ENCODE assay signal across 37 mouse cellular contexts in genomic region chr12:111196548-111196947, GRCm38 (mm10). TPM values are rescaled to one million over a fixed set of nuclear protein-coding genes. Genes with fewer than 3 reads are reported as not detected.
"Had no signal": no experiment of that assay in that cellular context is flagged by ENCODE, and none has a peak within 500 bp of the region (broad histone marks: within the 10 kb centered on the region; RNA-seq: fewer than 3 reads in every experiment).

No protein-coding gene starts in this region.

- H3K27ac ChIP-seq: embryonic facial prominence, embryonic 10.5 days; embryonic facial prominence, embryonic 12.5 days; embryonic facial prominence, embryonic 13.5 days; embryonic facial prominence, embryonic 15.5 days; forebrain, embryonic 10.5 days; forebrain, embryonic 12.5 days; forebrain, embryonic 13.5 days; forebrain, embryonic 15.5 days; gastrocnemius, adult 2 months; heart, adult 2 months had no signal

- H3K4me2 ChIP-seq: embryonic facial prominence, embryonic 12.5 days; embryonic facial prominence, embryonic 13.5 days; embryonic facial prominence, embryonic 15.5 days; forebrain, embryonic 12.5 days; forebrain, embryonic 13.5 days; forebrain, embryonic 15.5 days had no signal

- H3K36me3 ChIP-seq: embryonic facial prominence, embryonic 10.5 days; embryonic facial prominence, embryonic 12.5 days; embryonic facial prominence, embryonic 13.5 days; embryonic facial prominence, embryonic 15.5 days; forebrain, embryonic 15.5 days had no signal

- ATAC-seq: forebrain, embryonic 13.5 days; forebrain, embryonic 14.5 days; forebrain, embryonic 15.5 days; forebrain, embryonic 16.5 days; forebrain, postnatal 0 days had no signal

- H3K27me3 ChIP-seq: embryonic facial prominence, embryonic 12.5 days; embryonic facial prominence, embryonic 13.5 days; embryonic facial prominence, embryonic 15.5 days; forebrain, embryonic 12.5 days; forebrain, embryonic 13.5 days; forebrain, embryonic 15.5 days had no signal

- DNase-seq: cerebellum, adult 9-10 months; cerebellum, adult 9-11 months; cerebellum, postnatal 10 days; cerebellum, postnatal 14 days; cerebellum, postnatal 25 days; cerebellum, postnatal 36 days; embryo, embryonic 11 days; forebrain, postnatal 0 days; gastrocnemius, adult 2 months; gastrocnemius, postnatal 10 days; gastrocnemius, postnatal 14 days; gastrocnemius, postnatal 25 days; gastrocnemius, postnatal 36 days; heart, adult 11 months; heart, adult 18-20 months; heart, adult 2 months had no signal

- H3K4me3 ChIP-seq: embryonic facial prominence, embryonic 10.5 days; embryonic facial prominence, embryonic 12.5 days; embryonic facial prominence, embryonic 13.5 days; embryonic facial prominence, embryonic 15.5 days; erythroblast, embryonic 14.5 days; forebrain, embryonic 10.5 days; forebrain, embryonic 12.5 days; forebrain, embryonic 13.5 days; forebrain, embryonic 15.5 days; gastrocnemius, adult 2 months; heart, adult 2 months had no signal

- H3K9me3 ChIP-seq: embryonic facial prominence, embryonic 10.5 days; embryonic facial prominence, embryonic 12.5 days; embryonic facial prominence, embryonic 13.5 days; embryonic facial prominence, embryonic 15.5 days; forebrain, embryonic 10.5 days; forebrain, embryonic 12.5 days; forebrain, embryonic 13.5 days; forebrain, embryonic 15.5 days had no signal

- H3K9ac ChIP-seq: embryonic facial prominence, embryonic 12.5 days; embryonic facial prominence, embryonic 13.5 days; embryonic facial prominence, embryonic 15.5 days; forebrain, embryonic 12.5 days; forebrain, embryonic 13.5 days; forebrain, embryonic 15.5 days; forebrain, postnatal 0 days had no signal

RNA-seq across cellular contexts. Expression of gene 4930595D18Rik, which starts 12.3 kb away (rescaled TPM):
- total RNA-seq: gastrocnemius, adult 18-20 months; gastrocnemius, adult 8-10 months; gastrocnemius, postnatal 14 days; gastrocnemius, postnatal 25 days; gastrocnemius, postnatal 36 days; granulocyte monocyte progenitor cell, adult 5-6 weeks; heart, adult 18-20 months; heart, adult 2 months; heart, adult 8-10 months had no signal
- polyA plus RNA-seq: cortical plate, adult 2 months; embryonic facial prominence, embryonic 10.5 days; embryonic facial prominence, embryonic 11.5 days; embryonic facial prominence, embryonic 12.5 days; embryonic facial prominence, embryonic 13.5 days; embryonic facial prominence, embryonic 14.5 days; embryonic facial prominence, embryonic 15.5 days; erythroblast, embryonic 14.5 days; forebrain, embryonic 10.5 days; forebrain, embryonic 11.5 days; forebrain, embryonic 12.5 days; forebrain, embryonic 14.5 days; forebrain, embryonic 15.5 days; forebrain, embryonic 16.5 days; forebrain, postnatal 0 days; frontal cortex, adult 2 months; gonadal fat pad, adult 2 months; heart, adult 2 months had no signal
